Mouse (Mus musculus): Measurements from ENCODE around the gene Bcorl1.

Gene Bcorl1

DNA sequence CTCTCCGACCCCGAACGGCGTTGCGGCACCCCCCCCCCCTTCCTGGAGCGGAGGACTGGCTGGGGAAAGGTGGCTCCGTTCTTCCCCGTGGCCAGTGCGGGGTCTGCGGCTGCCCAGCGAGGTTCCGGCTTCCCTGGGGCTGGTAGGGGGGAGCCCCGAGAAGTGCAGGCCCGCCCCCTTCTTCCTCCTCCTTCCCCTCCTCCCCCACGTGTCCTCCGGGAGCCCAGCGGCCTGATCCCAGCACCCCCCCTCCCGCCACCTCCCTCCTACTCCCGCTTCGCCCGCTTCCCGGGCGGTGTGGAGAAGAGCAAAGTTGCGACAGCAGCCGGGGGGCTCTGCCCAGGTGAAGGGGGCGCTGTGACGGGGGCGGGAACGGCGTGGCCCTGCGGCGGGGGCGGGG is at the start of gene Bcorl1:
Bcorl1 (plus strand) TSS at position 218 of the 400 bp plus-strand sequence.
- no peak for DNase-seq (ENCODE audit: low read depth, low spot score)

GRCm38 (mm10) chrX:48291413-48291812 is 49.7 kb upstream of the Bcorl1 start:
- no peak for DNase-seq (ENCODE audit: low read depth, low spot score)

DNA sequence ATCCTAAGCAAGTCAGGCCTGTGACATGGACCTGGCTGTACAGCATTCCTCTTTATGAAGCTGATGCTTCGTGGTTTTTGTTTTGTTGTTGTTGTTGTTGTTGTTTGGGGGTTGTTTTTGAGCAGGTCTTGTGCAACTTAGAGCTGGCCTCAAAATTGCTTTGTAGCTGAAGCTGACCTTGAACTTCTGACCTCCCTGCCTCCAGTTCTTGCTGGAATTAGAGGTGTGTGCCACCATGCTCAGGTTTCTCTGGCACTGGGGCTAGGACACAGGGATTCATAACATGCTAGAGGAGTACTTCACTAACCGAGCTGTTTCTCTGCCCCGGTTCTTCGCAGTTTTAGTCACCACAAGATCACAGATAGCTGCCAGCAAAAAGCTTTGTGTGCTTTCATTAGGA is 35.8 kb upstream of the Bcorl1 start:
- DNase-seq (ENCODE audit: low read depth, low spot score): no peak

- DNase-seq (ENCODE audit: low read depth, low spot score): no peak
Measured at GRCm38 (mm10) chrX:48310706-48311517, 30.2 kb upstream of the Bcorl1 start.

DNA sequence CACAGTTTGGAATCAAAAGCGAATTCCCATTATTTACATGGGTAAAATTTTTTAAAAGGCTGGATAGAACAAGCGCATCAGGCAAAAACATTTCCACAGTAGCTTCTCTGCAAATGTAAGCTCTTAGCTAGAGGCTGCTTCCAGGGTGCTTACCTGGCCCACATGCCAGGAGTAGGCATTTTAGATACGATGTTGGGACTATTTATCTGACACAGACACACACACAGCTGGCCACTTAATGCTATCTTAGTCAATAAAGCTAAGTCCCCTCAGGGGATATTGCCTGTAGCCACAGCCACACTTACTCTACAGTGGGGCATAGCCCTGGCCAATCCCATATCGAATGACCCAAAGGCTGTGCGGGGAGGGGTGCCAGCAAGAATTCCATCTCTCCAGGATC is 29.4 kb upstream of the Bcorl1 start:
- no peak for DNase-seq (ENCODE audit: low read depth, low spot score)

GRCm38 (mm10) chrX:48314530-48315079 is 26.6 kb upstream of the Bcorl1 start:
- DNase-seq (ENCODE audit: low read depth, low spot score): peak; percentile 51

DNA sequence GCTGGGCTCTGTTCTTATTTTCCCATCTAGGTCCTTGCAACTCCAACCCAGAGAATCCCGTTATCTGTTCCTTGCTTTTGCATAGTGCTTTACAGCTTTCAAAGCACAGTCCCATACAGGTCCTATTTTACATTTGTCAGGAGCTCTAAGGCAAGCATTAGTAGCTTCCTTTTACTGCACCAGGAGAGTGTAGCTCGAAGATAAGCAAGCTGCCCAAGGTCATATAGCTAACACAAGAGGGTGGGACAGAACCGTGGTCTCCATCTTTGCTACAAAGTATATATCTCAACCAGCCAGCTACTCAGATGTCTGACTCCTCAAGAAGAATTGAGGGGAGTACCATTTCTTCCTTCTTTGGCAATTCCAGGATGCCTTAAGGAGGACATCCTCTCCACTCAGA is 23.7 kb upstream of the Bcorl1 start:
- no peak for DNase-seq (ENCODE audit: low read depth, low spot score)

GRCm38 (mm10) chrX:48318194-48318593 is 23.0 kb upstream of the Bcorl1 start:
- DNase-seq (ENCODE audit: low read depth, low spot score): no peak

DNA sequence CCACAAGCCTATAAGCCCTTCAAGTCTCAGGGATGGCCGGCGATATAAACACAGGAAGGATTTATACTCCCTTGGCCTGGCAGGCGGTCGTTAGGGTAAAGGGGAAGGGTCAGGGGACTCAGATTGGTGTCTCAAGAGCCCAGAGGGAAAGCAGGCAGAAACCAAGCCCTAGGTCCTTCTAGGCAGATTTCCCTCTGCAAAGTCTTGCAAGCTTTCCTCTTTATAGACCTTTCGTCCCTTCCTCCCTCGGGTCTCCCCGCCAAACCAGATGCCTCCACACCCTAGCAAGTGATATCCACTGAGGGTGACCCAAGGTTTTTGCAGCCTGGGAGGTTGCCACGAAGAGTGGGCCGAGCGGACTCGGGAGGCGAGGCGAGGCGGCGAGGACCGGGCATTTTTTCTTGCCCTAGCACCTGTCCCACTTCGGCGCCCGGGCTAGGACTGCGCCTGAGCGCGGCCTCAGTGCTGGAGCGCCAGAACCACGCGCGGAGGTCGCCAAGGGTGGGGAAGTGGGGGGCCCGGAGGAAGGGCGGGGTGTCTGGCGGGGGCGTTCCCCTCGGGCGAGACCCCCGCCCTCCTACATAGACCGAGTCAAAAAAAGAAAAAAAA is 613 bp upstream of the Bcorl1 start:
- DNase-seq (ENCODE audit: low read depth, low spot score): no peak

- DNase-seq (ENCODE audit: low read depth, low spot score): no peak
Measured at GRCm38 (mm10) chrX:48341621-48342161, 533 bp downstream of the Bcorl1 start.

DNA sequence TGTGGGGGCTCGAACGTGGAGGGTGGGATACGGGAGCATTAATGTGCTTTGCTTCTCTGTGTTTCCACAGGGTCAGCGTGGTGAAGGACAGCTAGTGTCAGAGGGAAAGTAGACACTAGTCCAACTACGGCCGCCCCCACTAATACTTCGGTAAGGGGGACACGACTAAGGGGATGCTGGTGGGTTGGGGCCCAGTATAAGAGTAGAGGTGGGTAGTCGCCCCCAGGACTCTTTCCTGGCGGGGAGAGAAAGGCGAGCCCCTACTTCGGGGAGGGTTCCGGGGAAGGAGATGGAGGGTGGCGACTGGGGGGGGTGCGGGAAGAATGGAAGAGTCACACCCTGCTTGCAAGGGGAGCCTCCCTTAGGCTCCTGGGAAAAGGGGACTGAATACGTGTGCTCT is 1.6 kb downstream of the Bcorl1 start:
- no peak for DNase-seq (ENCODE audit: low read depth, low spot score)

DNA sequence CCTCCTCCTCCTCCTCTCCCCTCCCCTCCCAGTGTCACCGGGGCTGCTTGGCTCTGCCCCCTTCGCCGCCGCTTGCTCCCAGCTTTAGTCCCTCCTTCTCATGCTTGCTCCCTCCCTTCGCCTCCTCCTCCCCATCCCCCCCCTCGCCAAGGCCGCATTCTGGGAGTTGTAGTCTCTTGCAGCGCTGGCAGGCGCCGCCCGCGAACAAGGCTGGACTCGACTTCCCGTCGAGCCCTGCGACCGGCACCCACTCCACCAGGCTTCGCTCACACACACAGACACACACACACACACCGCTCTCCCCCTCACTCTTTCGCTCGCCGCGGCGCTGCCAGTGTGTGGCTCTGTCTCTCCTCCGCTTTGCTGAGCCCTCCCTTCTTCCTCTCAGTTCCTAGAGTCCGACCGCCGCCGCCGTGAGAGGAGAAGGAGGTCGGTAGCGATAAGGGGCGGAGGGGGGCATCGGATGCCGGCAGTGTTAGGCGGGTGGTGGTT is 2.3 kb downstream of the Bcorl1 start:
- peak; percentile 83 for DNase-seq (ENCODE audit: low read depth, low spot score)

GRCm38 (mm10) chrX:48343966-48344642 is 2.9 kb downstream of the Bcorl1 start:
- DNase-seq (ENCODE audit: low read depth, low spot score): no peak

DNA sequence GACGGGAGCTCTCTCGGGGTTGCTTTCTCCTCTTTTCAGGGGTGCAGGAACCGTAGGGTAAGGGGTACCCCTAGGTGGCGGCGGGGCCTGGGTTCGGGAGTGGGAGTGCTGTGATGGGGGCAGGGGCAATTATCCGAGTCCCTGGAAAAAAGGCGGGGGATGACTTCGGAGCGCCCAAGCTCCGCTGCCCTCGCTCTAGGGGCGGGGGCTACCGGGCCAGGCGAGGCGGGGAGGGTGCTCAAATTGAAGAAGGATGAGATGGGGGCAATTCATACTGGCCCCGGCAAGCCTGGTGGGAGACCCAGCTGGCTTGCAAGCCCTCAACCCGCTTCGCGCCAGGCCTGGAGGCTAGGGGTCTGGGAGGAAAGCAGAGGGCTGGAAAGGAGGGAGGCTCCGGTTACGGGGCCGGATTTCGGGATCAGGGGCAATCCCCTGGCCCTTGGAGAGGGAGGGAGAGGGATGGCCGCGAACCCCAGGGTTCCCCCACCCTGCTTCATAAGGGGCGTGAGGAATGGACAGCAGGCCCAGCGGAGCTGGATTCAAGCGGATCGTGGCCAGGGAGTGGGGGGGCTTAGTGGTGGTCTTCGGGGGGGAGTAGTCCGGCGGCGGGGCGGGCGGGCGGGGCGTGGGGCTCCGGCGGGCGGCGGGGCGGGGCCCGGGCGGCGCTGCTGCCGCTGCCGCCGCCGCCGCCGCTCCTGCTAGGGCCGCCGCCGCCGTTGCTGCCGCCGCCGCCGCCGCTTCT is 3.7 kb downstream of the Bcorl1 start:
- no peak for DNase-seq (ENCODE audit: low read depth, low spot score)

DNA sequence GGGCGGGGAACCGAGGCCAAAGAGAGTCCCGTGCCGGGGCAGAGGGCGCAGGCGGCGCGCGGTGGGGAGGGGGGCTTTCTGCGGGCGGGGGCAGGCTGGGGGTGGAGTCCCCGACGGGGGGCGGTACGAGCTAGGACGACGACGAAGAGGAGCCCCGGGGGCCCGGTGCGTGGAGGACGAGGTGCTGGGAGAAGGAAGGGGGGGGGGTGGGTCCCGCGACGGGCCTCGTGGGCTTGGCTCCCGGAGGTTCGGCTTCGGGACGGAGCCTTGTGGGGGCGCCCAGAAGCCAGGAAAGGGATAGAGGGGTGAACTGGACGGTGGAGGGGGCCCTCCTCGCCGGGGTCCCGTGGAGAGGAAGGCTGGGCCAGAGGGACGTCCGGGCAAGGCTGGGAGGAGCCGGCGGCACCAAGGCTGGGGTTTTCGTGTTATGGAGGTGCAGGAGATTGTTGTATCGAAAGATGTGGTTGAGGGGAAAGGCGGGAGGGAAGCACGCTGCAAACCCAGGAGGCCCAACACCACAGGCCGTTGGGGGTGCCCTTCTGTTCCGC is 4.3 kb downstream of the Bcorl1 start:
- DNase-seq (ENCODE audit: low read depth, low spot score): no peak

DNA sequence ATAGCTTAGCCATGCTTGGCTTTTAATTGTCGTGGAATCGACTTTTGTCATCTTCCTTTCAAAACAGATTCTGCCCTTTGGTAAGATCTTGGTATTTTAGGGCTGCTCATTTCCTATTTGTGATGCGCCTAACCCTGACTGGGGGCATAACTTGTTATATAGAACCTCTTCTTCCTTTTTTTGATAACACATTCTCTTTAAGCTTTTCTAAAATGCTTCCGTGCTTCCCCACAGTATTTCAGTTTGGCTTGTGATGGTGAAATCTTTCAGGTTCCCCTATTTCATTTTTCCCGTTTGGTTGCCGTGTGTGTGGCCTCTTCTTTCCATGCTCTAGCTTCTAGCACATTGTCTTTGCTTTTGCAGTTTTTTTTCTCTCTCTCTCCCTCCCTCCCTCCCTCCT is 14.2 kb downstream of the Bcorl1 start:
- DNase-seq (ENCODE audit: low read depth, low spot score): no peak

GRCm38 (mm10) chrX:48365836-48366577 is 24.8 kb downstream of the Bcorl1 start:
- DNase-seq (ENCODE audit: low read depth, low spot score): no peak

DNA sequence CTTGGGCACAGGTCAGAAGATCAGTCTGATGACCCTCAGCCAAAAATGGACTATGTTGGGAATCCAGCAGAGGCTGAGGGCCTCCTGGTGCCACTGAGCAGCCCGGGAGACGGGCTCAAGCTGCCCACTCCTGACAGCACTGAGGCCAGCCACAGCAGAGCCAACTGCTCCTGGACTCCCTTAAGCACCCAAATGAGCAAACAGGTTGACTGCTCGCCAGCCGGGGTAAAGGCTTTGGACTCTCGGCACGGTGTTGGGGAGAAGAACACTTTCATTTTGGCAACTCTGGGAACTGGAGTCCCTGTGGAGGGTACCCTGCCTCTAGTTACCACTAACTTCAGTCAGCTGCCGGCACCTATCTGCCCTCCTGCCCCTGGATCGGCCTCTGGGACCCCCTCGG is 26.7 kb downstream of the Bcorl1 start:
- no peak for DNase-seq (ENCODE audit: low read depth, low spot score)

GRCm38 (mm10) chrX:48383643-48384042 is 42.5 kb downstream of the Bcorl1 start:
- no peak for DNase-seq (ENCODE audit: low read depth, low spot score)

DNA sequence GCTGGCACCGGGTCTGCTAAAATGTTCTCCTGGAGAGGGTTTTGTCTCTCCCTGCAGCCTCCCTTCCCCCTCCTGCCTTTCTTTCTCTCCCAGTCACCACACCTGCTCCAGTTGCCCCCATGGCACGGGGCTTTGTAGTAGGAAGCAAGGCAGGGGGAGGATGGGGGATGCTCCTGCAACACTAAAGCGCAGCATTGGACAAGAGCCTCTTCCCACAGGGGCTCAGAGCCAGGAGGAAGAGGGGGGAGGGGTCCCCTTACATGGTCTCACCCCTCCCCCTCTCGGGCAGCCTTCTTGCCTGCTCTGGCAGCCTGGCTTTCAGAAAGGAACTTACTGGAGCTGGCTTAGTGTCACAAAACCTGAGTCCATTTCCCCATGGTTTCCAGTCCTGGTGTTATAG is 44.8 kb downstream of the Bcorl1 start:
- DNase-seq (ENCODE audit: low read depth, low spot score): no peak

Measured in embryo, embryonic 11.5 days (tissue).